Mouse (Mus musculus): ENCODE results near the gene Trim66. TPM values are rescaled to one million over a fixed set of nuclear protein-coding genes. Genes with fewer than 3 reads are reported as not detected.

Trim66 gene
- polyA plus RNA-seq, 1 experiment from 2014 or later = 1.4 TPM

GRCm38 (mm10) chr7:109442739-109443138 lies 65.2 kb downstream of the Trim66 start:
- Histone ChIP-seq H3K9ac (ENCODE audit: low read depth, low read length) (no peak overlapping the region), H3K27ac (ENCODE audit: low read depth, low read length) (no peak overlapping the region), H3K27me3 (replicated peaks; ENCODE audit: control insufficient read depth, insufficient read depth, low read length) (no peaks in the 10 kb centered on the region), H3K4me1 (ENCODE audit: control insufficient read depth, insufficient read depth, low read depth, low read length) (peaks cover 3% of the 10 kb centered on the region; the same call in 1 of the 2 replicates), H3K36me3 (ENCODE audit: control insufficient read depth, insufficient read depth, low read length) (no peaks in the 10 kb centered on the region), H3K4me2 (ENCODE audit: low read length) (no peak overlapping the region), H3K4me3 (ENCODE audit: low read length) (no peak overlapping the region), H3K9me3 (ENCODE audit: control insufficient read depth, low read length) (no peaks in the 10 kb centered on the region)
- 88% methylated on average over 5 of the region's 5 CpGs for WGBS
- ATAC-seq = no peak

DNA sequence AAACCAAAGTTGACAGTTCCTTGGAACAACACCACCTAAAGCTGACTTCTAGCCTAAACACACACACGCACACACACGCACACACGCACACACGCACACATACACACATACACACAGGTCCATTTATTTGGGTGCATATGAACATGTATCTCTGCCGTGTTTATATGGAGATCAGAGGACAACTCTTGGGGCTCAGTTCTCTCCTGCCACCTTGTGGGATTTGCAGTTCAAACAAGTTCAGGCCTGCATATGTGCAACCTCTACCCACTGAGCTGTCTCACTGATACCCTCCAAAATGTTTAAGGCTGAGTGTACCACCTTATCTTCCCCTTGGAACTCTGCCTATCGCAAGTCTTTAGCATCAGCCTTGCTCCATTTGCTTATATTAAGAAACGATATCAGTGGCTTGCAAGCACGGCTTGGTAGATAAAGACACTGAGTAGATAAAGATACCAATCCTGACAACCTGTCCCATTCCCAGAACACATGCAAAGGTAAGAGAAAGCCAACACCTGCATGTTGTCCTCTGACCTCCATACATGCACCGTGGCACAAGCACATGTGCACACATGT lies 67.2 kb downstream of the Trim66 start:
- Histone ChIP-seq H3K4me3 (ENCODE audit: low read length) (no peak overlapping the region), H3K36me3 (ENCODE audit: control insufficient read depth, insufficient read depth, low read length) (no peaks in the 10 kb centered on the region), H3K9ac (ENCODE audit: low read depth, low read length) (no peak overlapping the region), H3K27me3 (replicated peaks; ENCODE audit: control insufficient read depth, insufficient read depth, low read length) (no peaks in the 10 kb centered on the region), H3K4me1 (ENCODE audit: control insufficient read depth, insufficient read depth, low read depth, low read length) (peaks cover 3% of the 10 kb centered on the region; the same call in 1 of the 2 replicates), H3K27ac (ENCODE audit: low read depth, low read length) (no peak overlapping the region), H3K9me3 (ENCODE audit: control insufficient read depth, low read length) (no peaks in the 10 kb centered on the region), H3K4me2 (ENCODE audit: low read length) (0 out of 2 replicates have a peak overlapping the region, but pooled peaks have one; percentile 3)
- 82% methylated on average over 9 of the region's 9 CpGs for WGBS
- ATAC-seq = no peak

GRCm38 (mm10) chr7:109438781-109439591 lies 68.9 kb downstream of the Trim66 start, which contains the start of gene Stk33:
Gene Stk33 (minus strand): TSS chr7:109439081.
- H3K4me1 ChIP-seq (ENCODE audit: control insufficient read depth, insufficient read depth, low read depth, low read length) = peaks cover 3% of the 10 kb centered on the region; the same call in 1 of the 2 replicates
- peak within 1 kb of the TSS; percentile 72 for H3K9ac ChIP-seq (ENCODE audit: low read depth, low read length)
- peak; percentile 84 for ATAC-seq
- no peaks in the 10 kb centered on the region for H3K27me3 ChIP-seq (replicated peaks; ENCODE audit: control insufficient read depth, insufficient read depth, low read length)
- peak within 1 kb of the TSS; percentile 90 for H3K4me2 ChIP-seq (ENCODE audit: low read length)
- H3K27ac ChIP-seq (ENCODE audit: low read depth, low read length) = no peak within 1 kb of the TSS; the same call in 1 of the 2 replicates
- H3K4me3 ChIP-seq (ENCODE audit: low read length) = peak within 1 kb of the TSS; percentile 54
- no peaks in the 10 kb centered on the region for H3K9me3 ChIP-seq (ENCODE audit: control insufficient read depth, low read length)
- no peaks in the 10 kb centered on the region for H3K36me3 ChIP-seq (ENCODE audit: control insufficient read depth, insufficient read depth, low read length)
- WGBS = under 1% methylated on average over 52 of the region's 62 CpGs

DNA sequence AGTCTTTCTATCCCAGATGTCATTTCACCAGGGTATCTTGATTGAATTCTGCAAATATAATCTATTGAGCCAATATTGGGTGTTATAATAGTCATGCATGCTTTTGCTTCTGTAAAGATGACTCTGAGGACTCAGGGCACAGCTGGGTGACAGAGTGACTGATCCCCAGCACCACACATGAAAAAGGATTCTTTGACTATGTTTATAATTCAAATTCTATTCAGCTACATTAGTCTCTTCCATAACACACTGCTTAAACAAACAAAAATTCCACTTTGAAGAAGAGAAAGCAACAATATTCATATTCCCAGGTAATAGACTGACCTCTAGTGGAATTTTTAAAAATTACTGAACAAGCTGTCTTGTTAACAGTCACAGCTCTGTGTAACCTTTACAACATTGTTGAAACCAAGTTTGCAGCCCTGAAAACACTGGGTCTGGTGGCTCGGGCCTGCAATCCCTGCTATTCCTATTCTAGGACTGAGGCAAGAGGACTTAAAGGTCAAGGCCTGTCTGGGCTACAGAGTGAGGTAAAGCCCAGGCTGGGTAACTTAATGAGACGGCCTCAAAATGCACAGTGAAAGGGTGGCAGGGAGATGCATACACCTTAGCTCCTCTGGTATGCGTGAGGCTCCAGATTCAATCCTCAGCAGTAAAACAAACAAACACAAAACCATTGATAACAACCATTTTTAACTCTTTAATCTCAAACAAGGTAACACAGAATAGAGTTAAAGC lies 83.3 kb downstream of the Trim66 start:
- H3K36me3 ChIP-seq (ENCODE audit: control insufficient read depth, insufficient read depth, low read length) = no peaks in the 10 kb centered on the region
- WGBS = 66% methylated on average over 3 of the region's 3 CpGs
- H3K4me3 ChIP-seq (ENCODE audit: low read length) = no peak overlapping the region
- no peak overlapping the region for H3K9ac ChIP-seq (ENCODE audit: low read depth, low read length)
- H3K27ac ChIP-seq (ENCODE audit: low read depth, low read length) = no peak overlapping the region
- H3K27me3 ChIP-seq (replicated peaks; ENCODE audit: control insufficient read depth, insufficient read depth, low read length) = no peaks in the 10 kb centered on the region
- peak; percentile 84 for ATAC-seq
- H3K9me3 ChIP-seq (ENCODE audit: control insufficient read depth, low read length) = peaks cover 4% of the 10 kb centered on the region; the same call in 1 of the 2 replicates
- H3K4me2 ChIP-seq (ENCODE audit: low read length) = no peak overlapping the region
- H3K4me1 ChIP-seq (ENCODE audit: control insufficient read depth, insufficient read depth, low read depth, low read length) = no peaks in the 10 kb centered on the region

DNA sequence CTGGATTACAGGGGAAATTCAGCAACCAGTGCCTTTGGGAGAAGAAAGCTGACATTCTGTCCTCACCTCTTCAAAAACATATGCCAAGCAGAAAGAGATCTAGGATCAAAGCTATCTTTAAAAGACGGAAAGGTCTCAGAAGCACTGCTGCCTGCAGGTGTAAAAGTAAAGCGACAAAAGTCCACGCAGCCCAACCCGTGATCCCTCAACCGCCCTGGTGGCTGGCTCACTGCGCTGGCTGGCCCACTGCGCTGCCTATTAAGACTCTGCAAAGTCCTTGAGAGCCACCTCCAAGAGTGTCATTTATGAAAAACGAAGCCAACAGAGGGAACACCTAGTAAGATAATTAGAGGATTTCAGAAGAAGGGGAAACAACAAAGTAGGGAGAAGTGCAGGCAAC lies 85.1 kb downstream of the Trim66 start:
- no peak for ATAC-seq
- H3K27ac ChIP-seq (ENCODE audit: low read depth, low read length) = no peak overlapping the region
- no peak overlapping the region for H3K4me3 ChIP-seq (ENCODE audit: low read length)
- WGBS = 83% methylated on average over 8 of the region's 8 CpGs
- H3K4me2 ChIP-seq (ENCODE audit: low read length) = no peak overlapping the region
- no peak overlapping the region for H3K9ac ChIP-seq (ENCODE audit: low read depth, low read length)
- peaks cover 4% of the 10 kb centered on the region; the same call in 1 of the 2 replicates for H3K9me3 ChIP-seq (ENCODE audit: control insufficient read depth, low read length)
- no peaks in the 10 kb centered on the region for H3K36me3 ChIP-seq (ENCODE audit: control insufficient read depth, insufficient read depth, low read length)
- no peaks in the 10 kb centered on the region for H3K27me3 ChIP-seq (replicated peaks; ENCODE audit: control insufficient read depth, insufficient read depth, low read length)
- no peaks in the 10 kb centered on the region for H3K4me1 ChIP-seq (ENCODE audit: control insufficient read depth, insufficient read depth, low read depth, low read length)

- H3K4me2 ChIP-seq (ENCODE audit: low read length) = no peak overlapping the region
- WGBS = 41% methylated on average over 7 of the region's 7 CpGs
- H3K4me1 ChIP-seq (ENCODE audit: control insufficient read depth, insufficient read depth, low read depth, low read length) = no peaks in the 10 kb centered on the region
- no peaks in the 10 kb centered on the region for H3K9me3 ChIP-seq (ENCODE audit: control insufficient read depth, low read length)
- H3K27me3 ChIP-seq (replicated peaks; ENCODE audit: control insufficient read depth, insufficient read depth, low read length) = no peaks in the 10 kb centered on the region
- no peak overlapping the region for H3K4me3 ChIP-seq (ENCODE audit: low read length)
- H3K27ac ChIP-seq (ENCODE audit: low read depth, low read length) = no peak overlapping the region
- no peak overlapping the region for H3K9ac ChIP-seq (ENCODE audit: low read depth, low read length)
- ATAC-seq = peak; percentile 27; the same call in 1 of the 2 replicates
- no peaks in the 10 kb centered on the region for H3K36me3 ChIP-seq (ENCODE audit: control insufficient read depth, insufficient read depth, low read length)
Observed at GRCm38 (mm10) chr7:109405491-109405890, 102.4 kb downstream of the Trim66 start.

GRCm38 (mm10) chr7:109399299-109399698 lies 108.6 kb downstream of the Trim66 start:
- no peak for ATAC-seq

More at GRCm38 (mm10) chr7:109399299-109399698, 108.6 kb downstream of the Trim66 start:
- H3K9me3 ChIP-seq (ENCODE audit: control insufficient read depth, low read length) = no peaks in the 10 kb centered on the region
- H3K4me1 ChIP-seq (ENCODE audit: control insufficient read depth, insufficient read depth, low read depth, low read length) = no peaks in the 10 kb centered on the region
- H3K27ac ChIP-seq (ENCODE audit: low read depth, low read length) = no peak overlapping the region
- H3K36me3 ChIP-seq (ENCODE audit: control insufficient read depth, insufficient read depth, low read length) = no peaks in the 10 kb centered on the region
- 55% methylated on average over 3 of the region's 3 CpGs for WGBS
- no peaks in the 10 kb centered on the region for H3K27me3 ChIP-seq (replicated peaks; ENCODE audit: control insufficient read depth, insufficient read depth, low read length)
- H3K4me3 ChIP-seq (ENCODE audit: low read length) = no peak overlapping the region
- H3K9ac ChIP-seq (ENCODE audit: low read depth, low read length) = no peak overlapping the region
- H3K4me2 ChIP-seq (ENCODE audit: low read length) = no peak overlapping the region
